Mouse (Mus musculus): Measurements from ENCODE around the gene Cstb.

- TF ChIP-seq GATA1 (IDR thresholded peaks at IDR 0.05; ENCODE audit: borderline replicate concordance, low read length) (no peak), FLI1 (IDR thresholded peaks at IDR 0.05; ENCODE audit: low read length) (no peak)
These were observed 23.1 kb upstream of the Cstb start for GRCm38 (mm10) chr10:78402301-78402922.
